Mouse (Mus musculus) cortical plate, adult 2 months (tissue): ENCODE results near the gene 6330409D20Rik. TPM values are rescaled to one million over a fixed set of nuclear protein-coding genes. Genes with fewer than 3 reads are reported as not detected.

Experiments used
- H3K27ac ChIP-seq: fragments of 200-500 bp; 2 replicates; pipeline ENCODE4 v1.5.1; 2012; ENCODE audit warnings: low read length, control low read depth, inconsistent platforms; ENCODE audit not compliant: insufficient read depth
- H3K4me1 ChIP-seq: fragments of 200-500 bp; 2 replicates; pipeline ENCODE4 v1.6.1; 2011; ENCODE audit warnings: low read length; ENCODE audit not compliant: control insufficient read depth, insufficient read depth
- H3K4me3 ChIP-seq: fragments of 200-500 bp; 2 replicates; pipeline ENCODE4 v1.5.1; 2011; ENCODE audit warnings: mild to moderate bottlenecking, low read length, control low read depth; ENCODE audit not compliant: insufficient read depth
- CTCF ChIP-seq: fragments of 200-500 bp; IDR thresholded peaks from 2 replicates; pipeline ENCODE4 v1.5.1; 2011; ENCODE audit warnings: mild to moderate bottlenecking, control low read depth, low read length; ENCODE audit not compliant: insufficient read depth; ENCODE audit errors: extremely low read depth
- POLR2A ChIP-seq: fragments of 200-500 bp; IDR thresholded peaks from 2 replicates; pipeline ENCODE4 v1.6.1; 2011; ENCODE audit warnings: mild to moderate bottlenecking, low read length, control low read depth; ENCODE audit not compliant: insufficient read depth; ENCODE audit errors: extremely low read depth
- polyA plus RNA-seq: library from polyadenylated mRNA; depleted of rRNA; stranded (reverse); fragments of >200 nt; gene quantifications from 2 replicates; pipeline ENCODE4 v1.2.3, GENCODE M21; 2012; rRNA removed

Gene 6330409D20Rik
- 3.5 and 4.2 TPM in 2 replicates for polyA plus RNA-seq

GRCm38 (mm10) chr2:32740916-32741272 lies at the start of gene 6330409D20Rik:
TSS of gene 6330409D20Rik (minus strand) at chr2:32741016.
- H3K27ac ChIP-seq = peak within 1 kb of the TSS; percentile 74
- H3K4me1 ChIP-seq = no peaks in the 10 kb centered on the region

GRCm38 (mm10) chr2:32788581-32788980 lies 47.8 kb upstream of the 6330409D20Rik start:
- peaks cover 1% of the 10 kb centered on the region; the same call in 1 of the 2 replicates for H3K4me1 ChIP-seq
- no peak overlapping the region for H3K4me3 ChIP-seq
- H3K27ac ChIP-seq = no peak overlapping the region
- TF ChIP-seq POLR2A = no peak
- no peak for TF ChIP-seq CTCF

More at GRCm38 (mm10) chr2:32740916-32741272, at the start of gene 6330409D20Rik:
- TF ChIP-seq CTCF = no peak
- TF ChIP-seq POLR2A = no peak
- peak within 1 kb of the TSS; percentile 93 for H3K4me3 ChIP-seq

DNA sequence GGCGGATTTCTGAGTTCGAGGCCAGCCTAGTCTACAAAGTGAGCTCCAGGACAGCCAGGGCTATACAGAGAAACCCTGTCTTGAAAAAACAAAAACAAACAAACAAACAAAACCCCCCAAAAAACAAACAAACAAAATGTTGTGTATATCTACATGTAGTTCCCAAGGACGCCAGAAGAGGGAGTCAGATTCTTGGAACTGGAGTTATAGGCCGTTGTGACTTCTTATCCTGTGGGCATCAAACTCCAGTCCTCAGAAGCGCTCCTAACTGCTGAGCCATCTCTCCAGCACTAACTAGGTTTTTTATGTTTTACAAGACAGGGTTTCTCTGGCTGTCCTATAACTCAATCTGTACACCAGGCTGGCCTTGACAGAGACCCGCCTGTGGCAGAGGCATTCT lies 46.4 kb upstream of the 6330409D20Rik start:
- TF ChIP-seq CTCF = peak; percentile 29; the same call in 1 of the 2 replicates
- no peak for TF ChIP-seq POLR2A
- peaks cover 1% of the 10 kb centered on the region; the same call in 1 of the 2 replicates for H3K4me1 ChIP-seq

GRCm38 (mm10) chr2:32784048-32784681 lies 43.3 kb upstream of the 6330409D20Rik start, which contains the start of gene Cfap157:
TSS of gene Cfap157 (minus strand) at chr2:32784428.
- H3K27ac ChIP-seq = no peak within 1 kb of the TSS

More for the DNA sequence above, 46.4 kb upstream of the 6330409D20Rik start:
- no peak overlapping the region for H3K4me3 ChIP-seq
- no peak overlapping the region for H3K27ac ChIP-seq

DNA sequence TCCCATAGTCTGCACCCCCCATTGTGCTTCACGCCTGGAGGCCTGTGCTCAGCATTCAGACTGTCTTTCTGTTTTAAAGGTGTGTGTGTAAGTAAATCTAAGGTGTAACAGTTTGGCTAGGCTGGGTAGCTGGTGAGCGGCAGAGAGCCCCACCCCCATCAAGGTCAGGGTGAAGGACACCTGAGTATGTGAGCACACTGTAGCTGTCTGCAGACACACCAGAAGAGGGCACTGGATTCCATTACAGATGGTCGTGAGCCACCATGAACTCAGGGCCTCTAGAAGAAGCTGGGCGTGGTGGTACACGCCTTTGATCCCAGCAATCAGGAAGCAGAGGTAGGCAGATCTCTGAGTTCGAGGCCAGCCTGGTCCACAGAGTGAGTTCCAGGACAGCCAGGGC lies 40.9 kb upstream of the 6330409D20Rik start:
- TF ChIP-seq POLR2A (no peak), CTCF (no peak)
- no peak overlapping the region for H3K4me3 ChIP-seq
- peaks cover 1% of the 10 kb centered on the region; the same call in 1 of the 2 replicates for H3K4me1 ChIP-seq
- no peak overlapping the region for H3K27ac ChIP-seq

More at GRCm38 (mm10) chr2:32784048-32784681, 43.3 kb upstream of the 6330409D20Rik start, which contains the start of gene Cfap157:
- peaks cover 1% of the 10 kb centered on the region; the same call in 1 of the 2 replicates for H3K4me1 ChIP-seq
- peak within 1 kb of the TSS; percentile 25; the same call in 1 of the 2 replicates for H3K4me3 ChIP-seq
- TF ChIP-seq POLR2A (no peak), CTCF (no peak)

DNA sequence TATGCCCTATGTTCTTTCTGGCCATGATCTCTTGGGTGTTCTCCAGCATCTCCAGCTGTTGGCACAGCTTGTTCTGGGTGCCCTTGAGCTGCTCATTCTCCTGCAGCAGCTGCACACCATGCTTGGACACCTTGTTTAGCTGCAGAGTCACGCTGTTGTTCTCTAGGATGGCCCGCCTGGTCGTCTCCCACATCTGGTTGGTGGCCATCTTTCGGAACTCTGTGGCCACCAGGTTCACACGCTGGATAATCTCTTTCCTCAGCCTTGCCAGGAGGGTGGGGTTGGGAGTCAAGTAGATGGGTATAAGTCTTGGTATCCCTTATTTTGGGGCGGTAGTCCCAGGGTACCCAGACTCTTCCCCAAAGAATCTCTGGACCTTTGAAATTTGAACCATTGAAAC lies 38.9 kb upstream of the 6330409D20Rik start:
- H3K27ac ChIP-seq = no peak overlapping the region
- H3K4me1 ChIP-seq = peaks cover 1% of the 10 kb centered on the region; the same call in 1 of the 2 replicates
- TF ChIP-seq POLR2A (no peak), CTCF (no peak)
- H3K4me3 ChIP-seq = no peak overlapping the region

- TF ChIP-seq CTCF (peak; percentile 88), POLR2A (no peak)
- Histone ChIP-seq H3K27ac (no peak overlapping the region), H3K4me1 (peaks cover 1% of the 10 kb centered on the region; the same call in 1 of the 2 replicates), H3K4me3 (no peak overlapping the region)
Observed at GRCm38 (mm10) chr2:32779131-32779530, 38.3 kb upstream of the 6330409D20Rik start.

- H3K4me3 ChIP-seq = no peak overlapping the region
- TF ChIP-seq CTCF (no peak), POLR2A (no peak)
Observed at GRCm38 (mm10) chr2:32778081-32778480, 37.3 kb upstream of the 6330409D20Rik start.

GRCm38 (mm10) chr2:32776192-32776591 lies 35.4 kb upstream of the 6330409D20Rik start:
- Histone ChIP-seq H3K4me3 (peak overlapping the region; percentile 43; the same call in 1 of the 2 replicates), H3K27ac (no peak overlapping the region), H3K4me1 (no peaks in the 10 kb centered on the region)
- no peak for TF ChIP-seq CTCF
- TF ChIP-seq POLR2A = no peak

More at GRCm38 (mm10) chr2:32778081-32778480, 37.3 kb upstream of the 6330409D20Rik start:
- no peaks in the 10 kb centered on the region for H3K4me1 ChIP-seq
- H3K27ac ChIP-seq = no peak overlapping the region

- TF ChIP-seq CTCF = no peak
- TF ChIP-seq POLR2A = peak; percentile 66
- no peaks in the 10 kb centered on the region for H3K4me1 ChIP-seq
- peak within 1 kb of the TSS; percentile 43 for H3K4me3 ChIP-seq
- H3K27ac ChIP-seq = no peak within 1 kb of the TSS
Observed at GRCm38 (mm10) chr2:32775359-32776074, 34.7 kb upstream of the 6330409D20Rik start, which contains the start of the genes Ttc16 and Ptrh1. TSS of gene Ttc16 (minus strand) at chr2:32775633. TSS of gene Ptrh1 (plus strand) at chr2:32775786.
